Mouse (Mus musculus): ENCODE measurements around the gene Zfp131. TPM values are rescaled to one million over a fixed set of nuclear protein-coding genes. Genes with fewer than 3 reads are reported as not detected.

Zfp131 gene
- polyA plus RNA-seq, 1 experiment = 25.4 TPM

- peak within 1 kb of the TSS; percentile 84 for H3K4me3 ChIP-seq (ENCODE audit: insufficient read depth, low read length)
- H3K4me1 ChIP-seq (ENCODE audit: control insufficient read depth, insufficient read depth, low read length) = peaks cover 2% of the 10 kb centered on the region; the same call in 1 of the 2 replicates
- TF ChIP-seq CTCF (IDR thresholded peaks at IDR 0.05; ENCODE audit: extremely low read depth, insufficient read depth, low read length) (no peak), POLR2A (IDR thresholded peaks at IDR 0.05; ENCODE audit: extremely low read depth, insufficient read depth, low read length) (peak; percentile 69; the same call in 1 of the 2 replicates)
- H3K27ac ChIP-seq (ENCODE audit: insufficient read depth, low read length) = peak within 1 kb of the TSS; percentile 80
These were observed 34.8 kb downstream of the Zfp131 start, which contains the start of gene Nim1k for GRCm38 (mm10) chr13:119755681-119756471. Gene Nim1k (minus strand): TSS chr13:119755882.

- TF ChIP-seq CTCF (IDR thresholded peaks at IDR 0.05; ENCODE audit: extremely low read depth, insufficient read depth, low read length) (no peak), POLR2A (IDR thresholded peaks at IDR 0.05; ENCODE audit: extremely low read depth, insufficient read depth, low read length) (no peak)
- H3K4me3 ChIP-seq (ENCODE audit: insufficient read depth, low read length) = peak overlapping the region; percentile 84
- peak overlapping the region; percentile 80 for H3K27ac ChIP-seq (ENCODE audit: insufficient read depth, low read length)
- H3K4me1 ChIP-seq (ENCODE audit: control insufficient read depth, insufficient read depth, low read length) = peaks cover 2% of the 10 kb centered on the region; the same call in 1 of the 2 replicates
These were observed 35.5 kb downstream of the Zfp131 start for GRCm38 (mm10) chr13:119755141-119755547.

GRCm38 (mm10) chr13:119754635-119755020 is 36.1 kb downstream of the Zfp131 start:
- TF ChIP-seq CTCF (IDR thresholded peaks at IDR 0.05; ENCODE audit: extremely low read depth, insufficient read depth, low read length) = no peak
- Histone ChIP-seq H3K27ac (ENCODE audit: insufficient read depth, low read length) (peak overlapping the region; percentile 80; the same call in 1 of the 2 replicates), H3K4me1 (ENCODE audit: control insufficient read depth, insufficient read depth, low read length) (peaks cover 2% of the 10 kb centered on the region; the same call in 1 of the 2 replicates), H3K4me3 (ENCODE audit: insufficient read depth, low read length) (peak overlapping the region; percentile 84)

- Histone ChIP-seq H3K27ac (ENCODE audit: insufficient read depth, low read length) (peak overlapping the region; percentile 80; the same call in 1 of the 2 replicates), H3K4me3 (ENCODE audit: insufficient read depth, low read length) (peak overlapping the region; percentile 84), H3K4me1 (ENCODE audit: control insufficient read depth, insufficient read depth, low read length) (peaks cover 2% of the 10 kb centered on the region; the same call in 1 of the 2 replicates)
- TF ChIP-seq CTCF (IDR thresholded peaks at IDR 0.05; ENCODE audit: extremely low read depth, insufficient read depth, low read length) (no peak), POLR2A (IDR thresholded peaks at IDR 0.05; ENCODE audit: extremely low read depth, insufficient read depth, low read length) (no peak)
These were observed 36.6 kb downstream of the Zfp131 start for GRCm38 (mm10) chr13:119753859-119754634.

GRCm38 (mm10) chr13:119746930-119747329 is 43.8 kb downstream of the Zfp131 start:
- TF ChIP-seq POLR2A (IDR thresholded peaks at IDR 0.05; ENCODE audit: extremely low read depth, insufficient read depth, low read length) (no peak), CTCF (IDR thresholded peaks at IDR 0.05; ENCODE audit: extremely low read depth, insufficient read depth, low read length) (no peak)
- H3K27ac ChIP-seq (ENCODE audit: insufficient read depth, low read length) = no peak overlapping the region
- peaks cover 13% of the 10 kb centered on the region for H3K4me1 ChIP-seq (ENCODE audit: control insufficient read depth, insufficient read depth, low read length)
- no peak overlapping the region for H3K4me3 ChIP-seq (ENCODE audit: insufficient read depth, low read length)

- H3K4me3 ChIP-seq (ENCODE audit: insufficient read depth, low read length) = no peak overlapping the region
- H3K27ac ChIP-seq (ENCODE audit: insufficient read depth, low read length) = peak overlapping the region; percentile 75
- H3K4me1 ChIP-seq (ENCODE audit: control insufficient read depth, insufficient read depth, low read length) = peaks cover 13% of the 10 kb centered on the region
- TF ChIP-seq POLR2A (IDR thresholded peaks at IDR 0.05; ENCODE audit: extremely low read depth, insufficient read depth, low read length) (no peak), CTCF (IDR thresholded peaks at IDR 0.05; ENCODE audit: extremely low read depth, insufficient read depth, low read length) (no peak)
These were observed 47.2 kb downstream of the Zfp131 start for GRCm38 (mm10) chr13:119743470-119743869.

GRCm38 (mm10) chr13:119742711-119743415 is 47.8 kb downstream of the Zfp131 start:
- H3K4me3 ChIP-seq (ENCODE audit: insufficient read depth, low read length) = no peak overlapping the region
- H3K27ac ChIP-seq (ENCODE audit: insufficient read depth, low read length) = peak overlapping the region; percentile 75
- TF ChIP-seq CTCF (IDR thresholded peaks at IDR 0.05; ENCODE audit: extremely low read depth, insufficient read depth, low read length) = no peak
- peaks cover 13% of the 10 kb centered on the region for H3K4me1 ChIP-seq (ENCODE audit: control insufficient read depth, insufficient read depth, low read length)

GRCm38 (mm10) chr13:119741390-119742237 is 49.1 kb downstream of the Zfp131 start:
- no peak overlapping the region for H3K4me3 ChIP-seq (ENCODE audit: insufficient read depth, low read length)
- H3K27ac ChIP-seq (ENCODE audit: insufficient read depth, low read length) = no peak overlapping the region
- no peak for TF ChIP-seq CTCF (IDR thresholded peaks at IDR 0.05; ENCODE audit: extremely low read depth, insufficient read depth, low read length)
- TF ChIP-seq POLR2A (IDR thresholded peaks at IDR 0.05; ENCODE audit: extremely low read depth, insufficient read depth, low read length) = no peak
- peaks cover 13% of the 10 kb centered on the region for H3K4me1 ChIP-seq (ENCODE audit: control insufficient read depth, insufficient read depth, low read length)

Measured in cortical plate, adult 2 months (tissue).